Comparison of ENCODE assay signal across 11 mouse cellular contexts in the genomic region with DNA sequence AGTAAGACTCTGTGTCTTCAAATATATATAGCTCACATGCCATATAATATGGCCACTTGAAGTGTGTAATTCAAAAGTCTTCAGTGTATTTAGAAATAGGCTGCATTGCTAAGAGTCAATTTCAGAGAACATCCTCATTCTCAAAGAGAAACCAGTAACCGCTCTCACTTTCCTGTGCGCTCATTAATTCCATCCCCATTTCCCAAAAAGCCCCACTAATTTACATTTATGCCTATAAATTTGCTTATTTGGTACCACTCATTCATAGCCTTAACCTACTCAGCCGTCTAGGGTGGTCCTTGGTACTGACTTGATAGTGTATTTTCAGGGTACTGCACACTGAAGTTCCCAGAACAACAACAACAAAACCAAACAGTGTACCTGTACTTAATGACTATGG.
"Had no signal": no experiment of that assay in that cellular context is flagged by ENCODE, and none has a peak within 500 bp of the region (broad histone marks: within the 10 kb centered on the region; RNA-seq: fewer than 3 reads in every experiment).

No protein-coding gene starts in this region.

- DNase-seq: liver, postnatal 0 days; lung, adult 2 months; lung, postnatal 14 days; lung, postnatal 36 days; right cerebral cortex, postnatal 14 days; thymus, adult 18-20 months; thymus, postnatal 25 days; thymus, postnatal 4 days had no signal

- ATAC-seq: liver, postnatal 0 days; lung, postnatal 0 days; midbrain, embryonic 13.5 days; midbrain, embryonic 15.5 days had no signal
